Mouse (Mus musculus): ENCODE measurements at regions not wholly inside any gene's neighbourhood (a gene's known extent, or its start where the extent isn't known, plus 50 kb on each side); places are given as distances from the start of the nearest gene placed in this dataset.

DNA sequence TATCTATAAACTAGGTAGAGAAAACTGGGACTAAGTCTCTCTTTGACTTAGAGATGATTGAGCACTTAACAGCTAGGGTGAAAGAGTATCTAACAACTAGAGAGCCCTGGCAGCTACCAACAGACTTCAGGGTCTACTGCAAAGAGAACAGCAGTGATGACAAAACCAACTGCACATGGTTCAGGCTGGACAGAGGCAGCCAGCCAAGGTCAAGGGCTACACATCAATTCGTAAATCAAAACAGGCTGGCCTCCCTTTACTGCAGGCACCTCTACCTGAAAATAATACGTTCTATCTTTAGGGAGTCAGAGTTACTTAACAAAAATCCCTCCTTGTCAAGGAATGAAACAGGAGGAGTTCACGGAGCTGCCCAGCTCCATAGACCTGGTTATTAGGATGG is 82.5 kb upstream of the Frmd6 start:
- no peak for TF ChIP-seq CTCF (IDR thresholded peaks at IDR 0.05; ENCODE audit: control insufficient read depth, insufficient read depth, low read length)
- no peak for TF ChIP-seq POLR2A (IDR thresholded peaks at IDR 0.05; ENCODE audit: borderline replicate concordance, control insufficient read depth, low read depth, low read length)
